Mouse (Mus musculus): ENCODE data around the gene Cdc73.
"Not testable (repeated sequence)": the region's sequence is repeated elsewhere in the genome, so short reads cannot be mapped to it uniquely, and the experiment has no call there.

Cdc73 gene

GRCm38 (mm10) chr1:143675734-143676361 lies 26.8 kb downstream of the Cdc73 start:
- no peak for DNase-seq (ENCODE audit: low spot score in 2 of 2)

GRCm38 (mm10) chr1:143664786-143665185 lies 37.9 kb downstream of the Cdc73 start:
- DNase-seq (ENCODE audit: low spot score in 2 of 2), result not testable (repeated sequence)

- no peak for DNase-seq (ENCODE audit: low spot score in 2 of 2)
Observed at GRCm38 (mm10) chr1:143663197-143663596, 39.5 kb downstream of the Cdc73 start.

- no peak for DNase-seq (ENCODE audit: low spot score in 2 of 2)
Observed at GRCm38 (mm10) chr1:143653646-143654045, 49.0 kb downstream of the Cdc73 start.

GRCm38 (mm10) chr1:143650317-143650716 lies 52.4 kb downstream of the Cdc73 start:
- DNase-seq (ENCODE audit: low spot score in 2 of 2), result no peak

- DNase-seq (ENCODE audit: low spot score in 2 of 2), result peak in 1 of 2 experiments; percentile 24
Observed at GRCm38 (mm10) chr1:143646219-143646618, 56.5 kb downstream of the Cdc73 start.

- DNase-seq (ENCODE audit: low spot score in 2 of 2), result no peak
Observed at GRCm38 (mm10) chr1:143645386-143645785, 57.3 kb downstream of the Cdc73 start.

GRCm38 (mm10) chr1:143644221-143644620 lies 58.5 kb downstream of the Cdc73 start:
- DNase-seq (ENCODE audit: low spot score in 2 of 2), result no peak

- DNase-seq (ENCODE audit: low spot score in 2 of 2), result peak; percentile 69 to 85
Observed at GRCm38 (mm10) chr1:143640650-143641407, 61.9 kb downstream of the Cdc73 start, which contains the start of gene B3galt2. B3galt2 (plus strand) TSS chr1:143640664.

- no peak for DNase-seq (ENCODE audit: low spot score in 2 of 2)
Observed at GRCm38 (mm10) chr1:143632854-143633587, 69.7 kb downstream of the Cdc73 start.

GRCm38 (mm10) chr1:143632361-143632760 lies 70.3 kb downstream of the Cdc73 start:
- DNase-seq (ENCODE audit: low spot score in 2 of 2), result no peak

GRCm38 (mm10) chr1:143631337-143631736 lies 71.4 kb downstream of the Cdc73 start:
- no peak for DNase-seq (ENCODE audit: low spot score in 2 of 2)

- no peak for DNase-seq (ENCODE audit: low spot score in 2 of 2)
Observed at GRCm38 (mm10) chr1:143622634-143623033, 80.1 kb downstream of the Cdc73 start.

- no peak for DNase-seq (ENCODE audit: low spot score in 2 of 2)
Observed at GRCm38 (mm10) chr1:143621930-143622329, 80.8 kb downstream of the Cdc73 start.

GRCm38 (mm10) chr1:143619760-143620159 lies 82.9 kb downstream of the Cdc73 start:
- DNase-seq (ENCODE audit: low spot score in 2 of 2), result no peak

GRCm38 (mm10) chr1:143612901-143613300 lies 89.8 kb downstream of the Cdc73 start:
- no peak for DNase-seq (ENCODE audit: low spot score in 2 of 2)

- DNase-seq (ENCODE audit: low spot score in 2 of 2), result no peak
Observed at GRCm38 (mm10) chr1:143608911-143609310, 93.8 kb downstream of the Cdc73 start.

GRCm38 (mm10) chr1:143596864-143597263 lies 105.8 kb downstream of the Cdc73 start:
- DNase-seq (ENCODE audit: low spot score in 2 of 2), result no peak

- DNase-seq (ENCODE audit: low spot score in 2 of 2), result peak in 1 of 2 experiments; percentile 3
Observed at GRCm38 (mm10) chr1:143576824-143577543, 125.7 kb downstream of the Cdc73 start.

- no peak for DNase-seq (ENCODE audit: low spot score in 2 of 2)
Observed at GRCm38 (mm10) chr1:143558235-143558634, 144.5 kb downstream of the Cdc73 start.

- DNase-seq (ENCODE audit: low spot score in 2 of 2), result no peak
Observed at GRCm38 (mm10) chr1:143555533-143555932, 147.2 kb downstream of the Cdc73 start.

- DNase-seq (ENCODE audit: low spot score in 2 of 2), result no peak
Observed at GRCm38 (mm10) chr1:143554621-143555020, 148.1 kb downstream of the Cdc73 start.
